Mouse (Mus musculus): ENCODE data around the gene Gm49394. TPM values are rescaled to one million over a fixed set of nuclear protein-coding genes. Genes with fewer than 3 reads are reported as not detected.

Gene Gm49394
- polyA plus RNA-seq, 1 experiment from 2014 or later, result not detected

GRCm38 (mm10) chr7:142666109-142666508 lies 3.6 kb downstream of the Gm49394 start:
- no peak for DNase-seq (ENCODE audit: extremely low spot score, low spot score)

DNA sequence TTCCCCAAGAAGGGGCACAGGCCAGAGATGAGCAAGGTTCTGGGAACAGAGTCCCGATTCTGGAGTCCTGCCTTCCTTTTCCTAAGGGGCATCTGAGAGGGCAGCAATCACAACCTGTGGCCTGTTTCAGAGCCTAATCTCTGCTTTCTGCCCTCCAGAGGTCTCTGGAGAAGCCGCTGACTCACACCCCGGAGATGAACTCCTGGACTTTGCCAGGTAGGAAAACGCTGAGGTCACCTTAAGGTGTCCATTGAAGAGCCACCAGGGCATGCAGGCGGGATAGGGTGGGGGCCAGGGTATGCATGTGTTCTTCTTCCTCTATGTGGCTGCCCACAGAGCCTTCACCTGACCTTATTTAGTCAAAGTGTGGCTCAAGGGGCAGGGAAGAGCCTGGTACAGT lies 4.4 kb downstream of the Gm49394 start:
- DNase-seq (ENCODE audit: extremely low spot score, low spot score), result no peak
- Histone ChIP-seq H3K27ac (no peak overlapping the region), H3K9me3 (peaks cover 29% of the 10 kb centered on the region), H3K4me3 (no peak overlapping the region), H3K36me3 (replicated peaks) (peaks cover 14% of the 10 kb centered on the region), H3K4me1 (peaks cover 21% of the 10 kb centered on the region), H3K27me3 (ENCODE audit: poor library complexity, severe bottlenecking) (peaks cover 74% of the 10 kb centered on the region)
- 45% methylated on average over 5 of the region's 5 CpGs for WGBS

More at GRCm38 (mm10) chr7:142666109-142666508, 3.6 kb downstream of the Gm49394 start:
- peaks cover 14% of the 10 kb centered on the region for H3K36me3 ChIP-seq (replicated peaks)
- no peak overlapping the region for H3K27ac ChIP-seq
- peaks cover 13% of the 10 kb centered on the region; the same call in 1 of the 2 replicates for H3K4me1 ChIP-seq
- peaks cover 66% of the 10 kb centered on the region for H3K27me3 ChIP-seq (ENCODE audit: poor library complexity, severe bottlenecking)
- WGBS, result 86% methylated on average over 4 of the region's 4 CpGs
- peaks cover 36% of the 10 kb centered on the region for H3K9me3 ChIP-seq
- no peak overlapping the region for H3K4me3 ChIP-seq

GRCm38 (mm10) chr7:142664465-142665029 lies 5.2 kb downstream of the Gm49394 start:
- peaks cover 82% of the 10 kb centered on the region for H3K27me3 ChIP-seq (ENCODE audit: poor library complexity, severe bottlenecking)
- H3K4me1 ChIP-seq, result peaks cover 29% of the 10 kb centered on the region
- WGBS, result 7% methylated on average over 9 of the region's 9 CpGs
- no peak overlapping the region for H3K27ac ChIP-seq
- H3K4me3 ChIP-seq, result peak overlapping the region; percentile 38; the same call in 1 of the 2 replicates
- no peak for DNase-seq (ENCODE audit: extremely low spot score, low spot score)
- H3K9me3 ChIP-seq, result peaks cover 20% of the 10 kb centered on the region
- H3K36me3 ChIP-seq (replicated peaks), result peaks cover 14% of the 10 kb centered on the region

GRCm38 (mm10) chr7:142663931-142664421 lies 5.8 kb downstream of the Gm49394 start:
- peak overlapping the region; percentile 38 for H3K4me3 ChIP-seq
- peaks cover 88% of the 10 kb centered on the region for H3K27me3 ChIP-seq (ENCODE audit: poor library complexity, severe bottlenecking)
- peak overlapping the region; percentile 65; the same call in 1 of the 2 replicates for H3K27ac ChIP-seq
- WGBS, result under 1% methylated on average over 53 of the region's 53 CpGs
- peaks cover 14% of the 10 kb centered on the region for H3K36me3 ChIP-seq (replicated peaks)
- H3K9me3 ChIP-seq, result peaks cover 15% of the 10 kb centered on the region
- no peak for DNase-seq (ENCODE audit: extremely low spot score, low spot score)
- peaks cover 34% of the 10 kb centered on the region for H3K4me1 ChIP-seq

- Histone ChIP-seq H3K27ac (no peak overlapping the region), H3K4me3 (no peak overlapping the region), H3K36me3 (replicated peaks) (peaks cover 9% of the 10 kb centered on the region), H3K4me1 (peaks cover 43% of the 10 kb centered on the region), H3K9me3 (peaks cover 8% of the 10 kb centered on the region), H3K27me3 (ENCODE audit: poor library complexity, severe bottlenecking) (peaks cover 96% of the 10 kb centered on the region)
- 5% methylated on average over 5 of the region's 5 CpGs for WGBS
- no peak for DNase-seq (ENCODE audit: extremely low spot score, low spot score)
Measured at GRCm38 (mm10) chr7:142663151-142663550, 6.6 kb downstream of the Gm49394 start.

GRCm38 (mm10) chr7:142661811-142662210 lies 7.9 kb downstream of the Gm49394 start:
- Histone ChIP-seq H3K9me3 (no peaks in the 10 kb centered on the region), H3K27ac (no peak overlapping the region), H3K36me3 (replicated peaks) (no peaks in the 10 kb centered on the region), H3K27me3 (ENCODE audit: poor library complexity, severe bottlenecking) (peaks cover 100% of the 10 kb centered on the region), H3K4me3 (no peak overlapping the region), H3K4me1 (peaks cover 56% of the 10 kb centered on the region)
- no peak for DNase-seq (ENCODE audit: extremely low spot score, low spot score)

- Histone ChIP-seq H3K4me3 (peak overlapping the region; percentile 54), H3K4me1 (peaks cover 63% of the 10 kb centered on the region), H3K27ac (peak overlapping the region; percentile 84), H3K36me3 (replicated peaks) (no peaks in the 10 kb centered on the region), H3K27me3 (ENCODE audit: poor library complexity, severe bottlenecking) (peaks cover 100% of the 10 kb centered on the region), H3K9me3 (no peaks in the 10 kb centered on the region)
- under 1% methylated on average over 25 of the region's 25 CpGs for WGBS
- peak; percentile 45 for DNase-seq (ENCODE audit: extremely low spot score, low spot score)
Measured at GRCm38 (mm10) chr7:142661046-142661445, 8.7 kb downstream of the Gm49394 start.

DNA sequence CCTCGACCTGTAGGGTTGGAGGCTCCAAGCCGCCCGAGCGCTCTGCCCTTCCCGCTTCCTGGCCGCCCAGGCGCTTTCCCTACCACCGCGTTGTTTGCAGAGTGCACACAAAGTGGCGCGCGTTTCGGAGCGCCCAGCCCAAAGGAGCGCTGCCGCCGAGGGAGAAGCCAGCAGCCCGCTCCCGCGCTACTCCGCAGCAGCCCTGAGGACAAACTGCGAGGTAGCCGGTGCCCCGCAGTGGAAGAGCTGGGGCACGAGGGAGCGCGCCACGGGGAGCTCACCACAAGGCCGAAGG lies 9.1 kb downstream of the Gm49394 start:
- Histone ChIP-seq H3K4me3 (peak overlapping the region; percentile 54), H3K9me3 (no peaks in the 10 kb centered on the region), H3K4me1 (peaks cover 67% of the 10 kb centered on the region), H3K27me3 (ENCODE audit: poor library complexity, severe bottlenecking) (peaks cover 100% of the 10 kb centered on the region), H3K36me3 (replicated peaks) (no peaks in the 10 kb centered on the region), H3K27ac (peak overlapping the region; percentile 84)
- WGBS, result under 1% methylated on average over 29 of the region's 29 CpGs
- DNase-seq (ENCODE audit: extremely low spot score, low spot score), result peak; percentile 67

DNA sequence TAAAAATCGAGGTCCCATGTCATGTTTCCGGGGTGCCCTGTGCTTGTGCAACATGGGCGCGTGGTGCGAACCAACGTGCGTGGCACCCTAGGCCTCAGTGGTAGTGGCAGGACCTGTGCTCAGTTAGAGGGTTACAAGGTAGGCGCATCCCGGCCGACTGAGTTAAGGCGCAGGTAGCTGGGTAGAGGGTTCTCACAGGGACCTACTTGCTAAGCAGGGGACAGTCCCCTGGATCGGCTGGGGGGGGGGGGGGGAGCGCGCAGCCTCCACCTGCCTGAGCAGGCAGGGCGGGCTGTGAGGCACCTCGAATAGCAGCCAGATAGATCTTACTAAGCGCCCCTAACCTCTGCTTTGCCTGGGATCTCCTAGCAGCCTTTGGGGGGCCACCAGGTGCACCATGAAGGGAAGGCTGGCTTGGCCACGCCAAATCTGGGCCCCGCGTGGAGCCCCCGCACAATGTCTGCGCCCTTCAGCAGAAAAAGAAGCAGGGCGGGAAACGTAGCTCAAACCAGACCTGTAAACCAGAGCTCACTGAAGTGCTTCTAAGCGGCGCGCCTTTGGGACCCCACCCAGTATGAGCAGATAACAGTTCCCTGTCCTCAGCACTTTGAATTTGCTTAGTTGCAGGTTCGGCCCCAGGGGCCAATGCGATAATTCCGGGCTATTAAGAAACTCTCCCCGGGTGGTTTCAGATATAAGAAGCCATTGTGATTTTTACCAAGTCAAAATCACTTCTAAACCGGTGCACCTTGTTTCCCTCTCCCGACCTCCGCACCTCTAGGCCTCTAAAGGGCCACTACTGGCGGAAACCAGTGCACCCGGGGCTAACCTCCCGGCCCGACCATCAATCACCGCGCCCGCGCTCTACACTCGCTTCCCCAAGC lies 9.7 kb downstream of the Gm49394 start:
- peak; percentile 47 for DNase-seq (ENCODE audit: extremely low spot score, low spot score)
- WGBS, result under 1% methylated on average over 41 of the region's 43 CpGs

DNA sequence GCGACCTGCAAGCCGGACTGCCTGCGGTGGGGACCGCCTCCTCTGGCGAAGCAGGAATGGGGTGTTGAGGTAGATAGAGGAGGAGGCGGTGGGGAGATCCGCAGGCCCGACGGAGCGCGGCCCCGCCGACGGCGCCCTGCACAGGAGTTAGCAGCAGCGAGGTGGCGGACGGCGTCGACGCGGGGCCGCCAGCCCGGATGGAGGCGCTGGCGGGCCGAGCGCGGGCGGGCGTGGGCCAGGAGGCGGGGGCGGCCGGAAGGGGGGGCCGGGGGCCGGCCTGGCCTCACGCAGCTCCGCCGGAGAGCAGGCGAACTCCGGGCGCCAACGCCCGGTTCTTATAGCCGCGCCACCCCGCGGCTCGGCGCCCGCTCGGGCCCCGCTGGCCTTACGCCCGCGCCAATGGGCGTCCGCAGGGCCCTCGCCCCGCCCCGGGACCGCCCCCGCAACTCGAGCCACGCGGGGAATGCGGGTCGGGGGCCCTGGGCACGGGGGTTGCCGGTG lies 10.5 kb downstream of the Gm49394 start:
- peak overlapping the region; percentile 54 for H3K4me3 ChIP-seq
- under 1% methylated on average over 69 of the region's 70 CpGs for WGBS
- DNase-seq (ENCODE audit: extremely low spot score, low spot score), result no peak
- peaks cover 100% of the 10 kb centered on the region for H3K27me3 ChIP-seq (ENCODE audit: poor library complexity, severe bottlenecking)
- H3K4me1 ChIP-seq, result peaks cover 77% of the 10 kb centered on the region
- no peaks in the 10 kb centered on the region for H3K36me3 ChIP-seq (replicated peaks)
- H3K27ac ChIP-seq, result peak overlapping the region; percentile 84
- no peaks in the 10 kb centered on the region for H3K9me3 ChIP-seq

More for the DNA sequence above, 9.7 kb downstream of the Gm49394 start:
- H3K9me3 ChIP-seq, result no peaks in the 10 kb centered on the region
- no peaks in the 10 kb centered on the region for H3K36me3 ChIP-seq (replicated peaks)
- peaks cover 100% of the 10 kb centered on the region for H3K27me3 ChIP-seq (ENCODE audit: poor library complexity, severe bottlenecking)
- peak overlapping the region; percentile 54 for H3K4me3 ChIP-seq
- H3K27ac ChIP-seq, result peak overlapping the region; percentile 84
- peaks cover 73% of the 10 kb centered on the region for H3K4me1 ChIP-seq

DNA sequence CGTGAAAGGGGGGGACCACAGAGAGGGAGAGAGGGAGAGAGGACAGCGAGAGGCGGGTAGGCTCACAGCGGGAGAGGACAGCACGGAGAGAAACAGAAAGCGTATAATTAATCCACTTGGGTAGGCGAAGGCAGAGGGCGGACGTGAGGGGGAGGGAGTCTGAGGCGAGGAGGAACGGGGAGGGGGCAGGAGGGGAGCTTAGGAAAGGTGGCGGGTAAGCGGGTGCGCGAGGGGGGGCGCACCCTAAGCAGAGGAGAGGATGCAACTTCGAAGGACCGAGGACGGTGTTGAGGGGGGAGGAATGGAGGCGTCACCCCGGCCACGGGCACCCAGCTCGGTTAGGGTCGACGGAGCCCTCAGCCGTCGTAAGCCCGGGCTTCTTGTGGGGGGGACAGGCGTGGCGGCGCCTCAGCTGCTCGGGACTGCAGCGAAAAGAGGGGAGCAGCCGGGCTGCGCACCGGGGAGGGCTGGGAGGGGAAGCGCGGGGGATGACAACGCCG lies 11.0 kb downstream of the Gm49394 start:
- Histone ChIP-seq H3K4me1 (peaks cover 77% of the 10 kb centered on the region), H3K4me3 (peak overlapping the region; percentile 54), H3K36me3 (replicated peaks) (no peaks in the 10 kb centered on the region), H3K27me3 (ENCODE audit: poor library complexity, severe bottlenecking) (peaks cover 100% of the 10 kb centered on the region), H3K27ac (peak overlapping the region; percentile 84), H3K9me3 (no peaks in the 10 kb centered on the region)
- WGBS, result under 1% methylated on average over 39 of the region's 40 CpGs
- no peak for DNase-seq (ENCODE audit: extremely low spot score, low spot score)

- Histone ChIP-seq H3K36me3 (replicated peaks) (no peaks in the 10 kb centered on the region), H3K9me3 (no peaks in the 10 kb centered on the region), H3K27ac (peak overlapping the region; percentile 84), H3K27me3 (ENCODE audit: poor library complexity, severe bottlenecking) (peaks cover 100% of the 10 kb centered on the region), H3K4me3 (peak overlapping the region; percentile 54), H3K4me1 (peaks cover 78% of the 10 kb centered on the region)
- no peak for DNase-seq (ENCODE audit: extremely low spot score, low spot score)
- under 1% methylated on average over 34 of the region's 34 CpGs for WGBS
Measured at GRCm38 (mm10) chr7:142657821-142658614, 11.7 kb downstream of the Gm49394 start.

Data from forebrain, embryonic 10.5 days (tissue).